8 mouse cellular contexts compared by ENCODE assay signal in genomic region chr7:80294062-80294763, GRCm38 (mm10). TPM values are rescaled to one million over a fixed set of nuclear protein-coding genes. Genes with fewer than 3 reads are reported as not detected.
A peak's percentile ranks its signal among the peaks of the same experiment; 100 is the strongest.
DNase-seq lines count a peak whose midpoint lies in the region; ATAC-seq and TF ChIP-seq lines count a peak whose summit lies in the region.

TSS of gene Prc1 (plus strand) at chr7:80294450.

- H3K4me2 ChIP-seq in embryonic facial prominence, embryonic 14.5 days (ENCODE audit: low read depth, low read length): peak within 1 kb of the TSS; percentile 69
- H3K4me2 ChIP-seq in limb, embryonic 13.5 days (replicated peaks): peak within 1 kb of the TSS; percentile 74
- H3K4me2 ChIP-seq in midbrain, embryonic 16.5 days (ENCODE audit: low read length): peak within 1 kb of the TSS; percentile 98

- H3K36me3 ChIP-seq in embryonic facial prominence, embryonic 14.5 days (ENCODE audit: control insufficient read depth, insufficient read depth, low read length): no peaks in the 10 kb centered on the region
- H3K36me3 ChIP-seq in heart, adult 2 months (ENCODE audit: control insufficient read depth, insufficient read depth, low read length): no peaks in the 10 kb centered on the region
- H3K36me3 ChIP-seq in limb, embryonic 13.5 days: peaks cover 33% of the 10 kb centered on the region
- H3K36me3 ChIP-seq in midbrain, embryonic 16.5 days (ENCODE audit: control insufficient read depth, insufficient read depth, low read length): peaks cover 2% of the 10 kb centered on the region; the same call in 1 of the 2 replicates

- DNase-seq in 3T3-L1 (ENCODE audit: low read depth, low spot score): peak; percentile 96
- peak; percentile 97 to 98 for DNase-seq in adrenal gland, postnatal 4 days (ENCODE audit: low spot score in 2 of 2)
- peak; percentile 99 for DNase-seq in embryonic facial prominence, embryonic 14.5 days (ENCODE audit: low spot score)
- DNase-seq in heart, adult 2 months: peak; percentile 99 to 100
- peak; percentile 98 to 99 for DNase-seq in kidney, adult 8-10 months
- DNase-seq in spleen, postnatal 10 days (ENCODE audit: low spot score in 2 of 2): peak; percentile 98 to 100

- no peaks in the 10 kb centered on the region for H3K9me3 ChIP-seq in embryonic facial prominence, embryonic 14.5 days (ENCODE audit: control insufficient read depth, low read length)
- no peaks in the 10 kb centered on the region for H3K9me3 ChIP-seq in limb, embryonic 13.5 days
- H3K9me3 ChIP-seq in midbrain, embryonic 16.5 days (replicated peaks; ENCODE audit: control insufficient read depth, low read length, poor library complexity, severe bottlenecking): no peaks in the 10 kb centered on the region

- no peaks in the 10 kb centered on the region for H3K27me3 ChIP-seq in embryonic facial prominence, embryonic 14.5 days (replicated peaks; ENCODE audit: control insufficient read depth, insufficient read depth, low read length)
- H3K27me3 ChIP-seq in heart, adult 2 months (ENCODE audit: control insufficient read depth, insufficient read depth, low read length): no peaks in the 10 kb centered on the region
- no peaks in the 10 kb centered on the region for H3K27me3 ChIP-seq in limb, embryonic 13.5 days
- no peaks in the 10 kb centered on the region for H3K27me3 ChIP-seq in midbrain, embryonic 16.5 days (ENCODE audit: control insufficient read depth, insufficient read depth, low read depth, low read length)

- intact Hi-C loops in heart, adult 2 months (cut with DNase I): loop anchor here (1.0 kb wide), 2 partner anchors 29 to 62 kb away; partner anchors contain the start of genes Cib1 and Gdpgp1

- peak; percentile 58 for TF ChIP-seq POLR2A in heart, adult 2 months (IDR thresholded peaks at IDR 0.05; ENCODE audit: insufficient read depth, low read depth, low read length)

- WGBS in embryonic facial prominence, embryonic 14.5 days: 0% methylated on average over 39 of the region's 52 CpGs
- WGBS in heart, adult 2 months: under 1% methylated on average over 52 of the region's 52 CpGs
- under 1% methylated on average over 52 of the region's 52 CpGs for WGBS in limb, embryonic 13.5 days
- WGBS in midbrain, embryonic 16.5 days: under 1% methylated on average over 52 of the region's 52 CpGs

- H3K27ac ChIP-seq in embryonic facial prominence, embryonic 14.5 days (replicated peaks; ENCODE audit: low read depth, low read length): peak within 1 kb of the TSS; percentile 81
- H3K27ac ChIP-seq in heart, adult 2 months: peak within 1 kb of the TSS; percentile 34
- peak within 1 kb of the TSS; percentile 82 for H3K27ac ChIP-seq in limb, embryonic 13.5 days
- H3K27ac ChIP-seq in midbrain, embryonic 16.5 days (ENCODE audit: low read length): peak within 1 kb of the TSS; percentile 64

- peak within 1 kb of the TSS; percentile 84 for H3K4me3 ChIP-seq in embryonic facial prominence, embryonic 14.5 days (ENCODE audit: low read depth, low read length)
- peak within 1 kb of the TSS; percentile 80 for H3K4me3 ChIP-seq in heart, adult 2 months
- H3K4me3 ChIP-seq in limb, embryonic 13.5 days: peak within 1 kb of the TSS; percentile 85
- H3K4me3 ChIP-seq in midbrain, embryonic 16.5 days (ENCODE audit: low read depth, low read length): peak within 1 kb of the TSS; percentile 68

- ATAC-seq in embryonic facial prominence, embryonic 14.5 days (ENCODE audit: low read depth): peak; percentile 99
- peak; percentile 99 for ATAC-seq in limb, embryonic 13.5 days (ENCODE audit: low FRiP score, low read depth)
- ATAC-seq in midbrain, embryonic 16.5 days: peak; percentile 99

- TF ChIP-seq EP300 in heart, adult 2 months (IDR thresholded peaks at IDR 0.05; ENCODE audit: insufficient read depth, low read depth, low read length): no peak

- peak within 1 kb of the TSS; percentile 82 for H3K9ac ChIP-seq in embryonic facial prominence, embryonic 14.5 days (ENCODE audit: low read depth, low read length)
- peak within 1 kb of the TSS; percentile 73 for H3K9ac ChIP-seq in heart, adult 2 months (ENCODE audit: low read depth, low read length)
- peak within 1 kb of the TSS; percentile 85 for H3K9ac ChIP-seq in limb, embryonic 13.5 days
- peak within 1 kb of the TSS; percentile 67 for H3K9ac ChIP-seq in midbrain, embryonic 16.5 days (ENCODE audit: low read depth, low read length)

- peaks cover 5% of the 10 kb centered on the region for H3K4me1 ChIP-seq in embryonic facial prominence, embryonic 14.5 days (ENCODE audit: control insufficient read depth, insufficient read depth, low read length)
- H3K4me1 ChIP-seq in heart, adult 2 months (ENCODE audit: control insufficient read depth, insufficient read depth, low read length): no peaks in the 10 kb centered on the region
- H3K4me1 ChIP-seq in limb, embryonic 13.5 days: peaks cover 25% of the 10 kb centered on the region
- H3K4me1 ChIP-seq in midbrain, embryonic 16.5 days (ENCODE audit: control insufficient read depth, insufficient read depth, low read length): peaks cover 8% of the 10 kb centered on the region

- peak; percentile 12 for TF ChIP-seq CTCF in heart, adult 2 months (IDR thresholded peaks at IDR 0.05)

- H3K79me2 ChIP-seq in heart, adult 2 months (replicated peaks; ENCODE audit: control insufficient read depth, insufficient read depth, low read length): peaks cover 1% of the 10 kb centered on the region

RNA-seq across cellular contexts. Expression of gene Prc1, which starts in this region (rescaled TPM):
- 10 to 100 TPM; 54.3 to 63.7 TPM for total RNA-seq in adrenal gland, postnatal 4 days (2021)
- 108 and 118 TPM in 2 replicates for polyA plus RNA-seq in embryonic facial prominence, embryonic 14.5 days (2014; fragmentation: Nextera tagmentation; extraction: Ambion mirVana)
- total RNA-seq in heart, adult 2 months (2021): 1 to 10 TPM in 1 of 2 experiments, under 1 TPM in 1; 0.47 to 1.5 TPM
- 1.1 and 2.8 TPM in 2 replicates for polyA plus RNA-seq in heart, adult 2 months (2012; rRNA removed)
- polyA plus RNA-seq in limb, embryonic 13.5 days (2015; fragmentation: Nextera tagmentation; extraction: Ambion mirVana): 109 and 123 TPM in 2 replicates
- polyA plus RNA-seq in midbrain, embryonic 16.5 days (2015; fragmentation: Nextera tagmentation; extraction: Ambion mirVana): 22.6 and 23.7 TPM in 2 replicates

Comparison
In these comparisons a context has a peak if more than half of its experiments do, and no peak if none do; other contexts are left out.
1. Peak in every context shown above with its lines: DNase-seq, ATAC-seq, H3K4me3 ChIP-seq and H3K27ac ChIP-seq.
2. RNA of gene Prc1 (total RNA-seq): 54.3 to 63.7 TPM in adrenal gland, postnatal 4 days; 0.47 to 1.5 TPM in heart, adult 2 months; every median in the first group is over 10 times any median in the second.